Mouse (Mus musculus) midbrain, postnatal 0 days (tissue): ENCODE results near the gene Clec2l. TPM values are rescaled to one million over a fixed set of nuclear protein-coding genes. Genes with fewer than 3 reads are reported as not detected.

Experiments
- ATAC-seq: fragments of 200-750 bp; cut with Nextera tagmentation; 2 replicates; pipeline ENCODE4 v1.8.0; 2017; ENCODE audit warnings: moderate number of reproducible peaks, mild to moderate bottlenecking, moderate TSS enrichment, moderate library complexity; ENCODE audit not compliant: low FRiP score
- DNase-seq: peaks from one replicate; pipeline ENCODE4 v3.0.0-alpha.2; 2015; ENCODE audit warnings: low spot score
- H3K27ac ChIP-seq: fragments of 300-500 bp; sonication (generic); 2 replicates; pipeline ENCODE4 v1.5.1; 2014; ENCODE audit warnings: low read depth, mild to moderate bottlenecking, low read length, mixed read lengths
- H3K27me3 ChIP-seq: fragments of 300-500 bp; sonication (generic); 2 replicates; pipeline ENCODE4 v1.6.1; 2014; ENCODE audit warnings: low read length, control low read depth, mixed read lengths; ENCODE audit not compliant: insufficient read depth
- H3K36me3 ChIP-seq: fragments of 300-500 bp; sonication (generic); 2 replicates; pipeline ENCODE4 v1.6.1; 2014; ENCODE audit warnings: low read length, control low read depth, mixed read lengths; ENCODE audit not compliant: insufficient read depth
- H3K4me1 ChIP-seq: fragments of 300-500 bp; sonication (generic); 2 replicates; pipeline ENCODE4 v1.6.1; 2014; ENCODE audit warnings: mild to moderate bottlenecking, control low read depth, antibody characterized with exemption, low read length, mixed read lengths; ENCODE audit not compliant: insufficient read depth
- H3K4me2 ChIP-seq: fragments of 300-500 bp; sonication (generic); 2 replicates; pipeline ENCODE4 v1.6.1; 2014; ENCODE audit warnings: low read depth, mild to moderate bottlenecking, low read length, mixed read lengths; ENCODE audit not compliant: poor library complexity, severe bottlenecking
- H3K4me3 ChIP-seq: fragments of 300-500 bp; sonication (generic); 2 replicates; pipeline ENCODE4 v1.5.1; 2014; ENCODE audit warnings: low read depth, mild to moderate bottlenecking, low read length, moderate library complexity
- H3K9ac ChIP-seq: fragments of 300-500 bp; sonication (generic); replicated peaks from 2 replicates; pipeline ENCODE4 v1.6.1; 2014; ENCODE audit warnings: mild to moderate bottlenecking, low read length, moderate library complexity, mixed read lengths; ENCODE audit not compliant: poor library complexity, severe bottlenecking
- H3K9me3 ChIP-seq: fragments of 300-500 bp; sonication (generic); 2 replicates; pipeline ENCODE4 v1.6.1; 2016; ENCODE audit warnings: low read length, control low read depth
- CTCF ChIP-seq: IDR thresholded peaks from 2 replicates; pipeline ENCODE4 v1.5.1; 2016; ENCODE audit warnings: antibody characterized with exemption, mild to moderate bottlenecking
- WGBS: fragments of 180-500 bp; shearing (Covaris S2); extraction: QIAGEN DNeasy Blood & Tissue Kit; methylation state at CpG from one replicate; pipeline ENCODE4 v1.1.7; 2014; 5-methylcytosine and 5-hydroxymethylcytosine counted together
- polyA plus RNA-seq: library from polyadenylated mRNA; unstranded; fragments of >200 nt; fragmentation: Nextera tagmentation; extraction: Ambion mirVana; gene quantifications from 2 replicates; pipeline ENCODE4 v1.2.1, GENCODE M21; 2015
- total RNA-seq: library from RNA; depleted of rRNA; stranded (reverse); fragments of >200 nt; gene quantifications from 2 replicates; pipeline ENCODE4 v1.2.3, GENCODE M21; 2014

Clec2l gene
- total and polyA plus RNA-seq, 2 experiments from 2014 or later = 49.2 to 123 TPM

DNA sequence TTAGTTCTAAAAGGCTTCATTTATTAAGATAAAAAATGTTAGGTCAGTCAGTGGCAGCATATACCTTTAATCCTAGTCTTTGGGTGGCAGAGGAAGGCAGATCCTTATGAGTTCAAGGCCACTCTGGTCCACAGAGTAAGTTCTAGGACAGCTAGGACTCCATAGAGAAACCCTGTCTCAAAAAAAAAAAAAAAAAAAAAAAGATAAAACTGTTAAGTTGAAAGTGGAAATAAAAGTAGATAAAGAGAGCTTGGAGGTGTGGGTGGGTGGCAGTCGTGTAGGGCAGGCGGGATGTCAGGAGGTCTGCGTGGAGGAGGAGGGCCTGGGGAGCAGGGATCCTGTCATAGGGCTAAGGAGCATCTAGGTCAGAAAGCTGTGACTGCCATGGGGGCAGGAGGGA lies 9.1 kb downstream of the Clec2l start:
- H3K9ac ChIP-seq = no peak overlapping the region
- H3K27me3 ChIP-seq = no peaks in the 10 kb centered on the region
- DNase-seq = no peak
- H3K4me2 ChIP-seq = no peak overlapping the region
- H3K4me1 ChIP-seq = no peaks in the 10 kb centered on the region
- peaks cover 6% of the 10 kb centered on the region; the same call in 1 of the 2 replicates for H3K36me3 ChIP-seq
- no peak for ATAC-seq
- no peak overlapping the region for H3K27ac ChIP-seq
- 94% methylated on average over 3 of the region's 3 CpGs for WGBS
- no peak overlapping the region for H3K4me3 ChIP-seq
- H3K9me3 ChIP-seq = no peaks in the 10 kb centered on the region
- no peak for TF ChIP-seq CTCF

DNA sequence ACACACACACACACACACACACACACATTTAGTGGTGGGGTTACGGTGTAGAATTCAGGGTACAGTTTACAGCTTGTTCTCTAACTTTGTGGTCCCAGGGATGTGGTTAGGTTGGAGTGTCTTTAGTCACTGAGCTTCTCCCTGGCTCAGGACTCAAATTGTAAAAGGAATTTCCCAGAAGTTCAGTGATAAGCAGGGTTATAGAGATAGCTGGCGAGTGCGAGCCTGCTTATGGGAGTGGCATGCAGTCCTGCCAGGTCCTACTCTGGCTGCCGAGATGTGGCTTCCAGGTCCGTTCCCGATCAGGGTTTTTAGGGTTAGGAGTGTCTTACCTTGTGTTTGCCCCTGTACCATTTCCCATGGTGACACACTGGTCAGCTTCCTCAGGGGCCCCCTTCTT lies 13.3 kb downstream of the Clec2l start:
- TF ChIP-seq CTCF = no peak
- Histone ChIP-seq H3K9ac (no peak overlapping the region), H3K27me3 (no peaks in the 10 kb centered on the region), H3K4me2 (no peak overlapping the region), H3K27ac (no peak overlapping the region), H3K9me3 (no peaks in the 10 kb centered on the region), H3K36me3 (peaks cover 21% of the 10 kb centered on the region), H3K4me1 (no peaks in the 10 kb centered on the region), H3K4me3 (no peak overlapping the region)
- 84% methylated on average over 6 of the region's 6 CpGs for whole genome bisulfite sequencing
- ATAC-seq (no peak), DNase-seq (no peak)

DNA sequence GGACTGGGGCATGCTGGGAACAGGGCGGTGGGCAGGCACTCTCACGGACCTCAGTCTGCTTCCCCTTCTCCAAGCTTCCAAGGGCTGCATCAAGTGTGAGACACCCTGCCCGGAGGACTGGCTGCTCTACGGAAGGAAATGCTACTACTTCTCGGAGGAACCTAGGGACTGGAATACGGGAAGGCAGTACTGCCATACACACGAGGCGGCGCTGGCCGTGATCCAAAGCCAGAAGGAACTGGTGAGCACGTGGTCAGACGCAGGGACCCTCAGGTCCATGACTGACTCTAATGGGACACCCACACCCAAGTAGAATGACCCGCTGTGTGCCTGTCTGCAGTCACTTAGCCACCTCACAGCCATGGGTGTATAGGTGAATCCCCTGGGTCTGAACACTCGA lies 13.9 kb downstream of the Clec2l start:
- H3K27ac ChIP-seq = no peak overlapping the region
- DNase-seq = no peak
- TF ChIP-seq CTCF = no peak
- no peak overlapping the region for H3K9ac ChIP-seq
- no peaks in the 10 kb centered on the region for H3K4me1 ChIP-seq
- WGBS = 86% methylated on average over 14 of the region's 14 CpGs
- H3K36me3 ChIP-seq = peaks cover 21% of the 10 kb centered on the region
- H3K9me3 ChIP-seq = no peaks in the 10 kb centered on the region
- no peak for ATAC-seq
- H3K27me3 ChIP-seq = no peaks in the 10 kb centered on the region
- H3K4me3 ChIP-seq = no peak overlapping the region
- no peak overlapping the region for H3K4me2 ChIP-seq

GRCm38 (mm10) chr6:38677629-38678028 lies 14.8 kb downstream of the Clec2l start:
- Histone ChIP-seq H3K4me3 (no peak overlapping the region), H3K4me2 (no peak overlapping the region), H3K36me3 (peaks cover 21% of the 10 kb centered on the region), H3K27ac (no peak overlapping the region), H3K4me1 (no peaks in the 10 kb centered on the region), H3K9me3 (no peaks in the 10 kb centered on the region), H3K9ac (no peak overlapping the region), H3K27me3 (no peaks in the 10 kb centered on the region)
- ATAC-seq (no peak), DNase-seq (no peak)
- TF ChIP-seq CTCF = no peak
- WGBS = 77% methylated on average over 9 of the region's 9 CpGs

DNA sequence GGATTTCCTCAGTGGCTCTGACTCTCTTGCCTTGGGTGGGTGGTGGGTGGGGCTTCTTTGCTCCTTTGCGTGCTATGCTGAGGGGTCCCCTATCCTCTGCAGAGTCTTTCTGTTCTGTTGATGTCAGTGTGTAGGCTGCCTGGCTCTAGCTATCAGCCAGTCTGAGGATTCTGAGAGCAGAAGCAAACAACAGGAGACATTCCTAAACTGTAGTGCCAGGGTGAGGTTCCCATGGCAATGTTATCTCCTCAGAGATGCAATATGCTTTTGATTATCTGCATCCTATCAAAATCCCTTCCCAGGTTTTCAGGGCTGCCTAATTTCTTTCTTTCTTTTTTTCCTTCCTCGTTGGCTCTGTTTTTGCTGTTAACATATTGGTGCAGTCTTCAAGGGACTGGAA lies 19.7 kb downstream of the Clec2l start:
- DNase-seq = no peak
- no peaks in the 10 kb centered on the region for H3K4me1 ChIP-seq
- H3K9me3 ChIP-seq = no peaks in the 10 kb centered on the region
- 0 out of 2 replicates have a peak, but pooled peaks have one; percentile 23 for ATAC-seq
- no peak overlapping the region for H3K9ac ChIP-seq
- peaks cover 11% of the 10 kb centered on the region for H3K36me3 ChIP-seq
- no peaks in the 10 kb centered on the region for H3K27me3 ChIP-seq
- no peak overlapping the region for H3K4me2 ChIP-seq
- WGBS = 57% methylated on average over 2 of the region's 2 CpGs
- no peak overlapping the region for H3K27ac ChIP-seq
- no peak overlapping the region for H3K4me3 ChIP-seq
- no peak for TF ChIP-seq CTCF

DNA sequence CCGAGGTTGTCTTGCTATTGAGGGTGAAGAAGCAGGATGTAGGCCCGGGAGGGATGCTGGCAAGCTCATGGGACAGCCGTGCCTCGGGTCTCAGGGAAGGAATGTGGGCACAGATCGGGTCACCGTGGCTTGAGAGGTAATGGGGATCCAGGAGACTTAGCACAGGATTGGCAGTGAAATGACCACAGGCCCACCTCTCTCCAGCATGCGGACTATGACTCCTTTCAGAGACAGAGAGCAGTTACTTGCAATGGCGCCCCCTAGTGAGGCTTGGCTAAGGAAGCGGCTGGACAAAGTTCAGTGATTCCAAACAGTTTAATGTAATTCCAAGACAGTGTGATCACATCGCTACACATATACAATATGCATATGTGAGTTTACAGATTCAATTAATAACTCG lies 24.3 kb downstream of the Clec2l start:
- Histone ChIP-seq H3K36me3 (no peaks in the 10 kb centered on the region; the same call in 1 of the 2 replicates), H3K9ac (no peak overlapping the region), H3K27ac (no peak overlapping the region), H3K4me2 (no peak overlapping the region), H3K4me3 (no peak overlapping the region), H3K27me3 (no peaks in the 10 kb centered on the region), H3K9me3 (no peaks in the 10 kb centered on the region), H3K4me1 (no peaks in the 10 kb centered on the region)
- TF ChIP-seq CTCF = peak; percentile 74
- DNase-seq (peak; percentile 59), ATAC-seq (no peak)
- 68% methylated on average over 11 of the region's 11 CpGs for WGBS
